Mouse (Mus musculus) cortical plate, adult 2 months (tissue): ENCODE results near the gene March1.

Source experiments
- CTCF ChIP-seq: fragments of 200-500 bp; IDR thresholded peaks from 2 replicates; pipeline ENCODE4 v1.5.1; 2011; ENCODE audit warnings: mild to moderate bottlenecking, control low read depth, low read length; ENCODE audit not compliant: insufficient read depth; ENCODE audit errors: extremely low read depth
- POLR2A ChIP-seq: fragments of 200-500 bp; IDR thresholded peaks from 2 replicates; pipeline ENCODE4 v1.6.1; 2011; ENCODE audit warnings: mild to moderate bottlenecking, low read length, control low read depth; ENCODE audit not compliant: insufficient read depth; ENCODE audit errors: extremely low read depth

GRCm38 (mm10) chr8:66490624-66491023 is 872.9 kb downstream of the March1 start:
- TF ChIP-seq CTCF: no peak
- no peak for TF ChIP-seq POLR2A
